Mouse (Mus musculus) ES-E14 (cell line): ENCODE measurements at regions not wholly inside any gene's neighbourhood (a gene's known extent, or its start where the extent isn't known, plus 50 kb on each side); places are given as distances from the start of the nearest gene placed in this dataset.

ENCODE experiments used
- DNase-seq: peaks from one replicate; pipeline ENCODE4 v3.0.0-alpha.2; 2013; ENCODE audit warnings: low read depth, low spot score
- H3K27ac ChIP-seq: 2 replicates; pipeline ENCODE4 v1.5.1; 2012; ENCODE audit warnings: low read depth, mild to moderate bottlenecking, low read length, moderate library complexity, mixed read lengths; ENCODE audit not compliant: poor library complexity, insufficient read depth, severe bottlenecking
- H3K36me3 ChIP-seq: 2 replicates; pipeline ENCODE4 v1.6.1; 2012; ENCODE audit warnings: mild to moderate bottlenecking, low read length, moderate library complexity, mixed read lengths; ENCODE audit not compliant: control insufficient read depth, poor library complexity, insufficient read depth, severe bottlenecking
- H3K4me1 ChIP-seq, 2 experiments: fragments of 150-350 bp in 1 of 2; sonication (generic) in 1 of 2; 2 replicates each; pipeline ENCODE4 v1.6.1; 2012; ENCODE audit warnings: low read length in 2 of 2, mild to moderate bottlenecking in 1 of 2, mixed read lengths in 1 of 2; ENCODE audit not compliant: control insufficient read depth in 2 of 2, insufficient read depth in 2 of 2, poor library complexity in 1 of 2
- H3K4me3 ChIP-seq, 2 experiments: fragments of 150-350 bp in 1 of 2; sonication (generic) in 1 of 2; 2 replicates each; pipeline ENCODE4 v1.5.1; 2012; ENCODE audit warnings: low read length in 2 of 2, low read depth in 1 of 2, mild to moderate bottlenecking in 1 of 2, mixed read lengths in 1 of 2; ENCODE audit not compliant: insufficient read depth in 1 of 2, poor library complexity in 1 of 2, severe bottlenecking in 1 of 2
- H3K9ac ChIP-seq: 2 replicates; pipeline ENCODE4 v1.6.1; 2012; ENCODE audit warnings: low read depth, mild to moderate bottlenecking, low read length, mixed read lengths; ENCODE audit not compliant: poor library complexity, insufficient read depth, severe bottlenecking
- H3K9me3 ChIP-seq: fragments of 150-350 bp; sonication (generic); 2 replicates; pipeline ENCODE4 v1.6.1; 2012; ENCODE audit warnings: low read depth, mild to moderate bottlenecking, low read length; ENCODE audit not compliant: control insufficient read depth, insufficient read depth
- CHD2 ChIP-seq: IDR thresholded peaks from 2 replicates; pipeline ENCODE4 v1.6.1; 2014; ENCODE audit warnings: mild to moderate bottlenecking, low read depth, low read length, inconsistent platforms
- HCFC1 ChIP-seq: IDR thresholded peaks from 2 replicates; pipeline ENCODE4 v1.6.1; 2012; ENCODE audit warnings: low read length, inconsistent platforms, borderline replicate concordance; ENCODE audit not compliant: insufficient read depth
- MAFK ChIP-seq: IDR thresholded peaks from 2 replicates; pipeline ENCODE4 v1.6.1; 2014; ENCODE audit warnings: mild to moderate bottlenecking, low read depth, low read length, inconsistent platforms; ENCODE audit not compliant: insufficient read depth
- ZC3H11A ChIP-seq: IDR thresholded peaks from 2 replicates; pipeline ENCODE4 v1.6.1; 2012; ENCODE audit warnings: low read depth, mild to moderate bottlenecking, inconsistent platforms, low read length, borderline replicate concordance
- ZNF384 ChIP-seq: IDR thresholded peaks from 2 replicates; pipeline ENCODE4 v1.6.1; 2012; ENCODE audit warnings: low read depth, low read length, inconsistent platforms
- in situ Hi-C, 2 experiments: fragments of 600-800 bp; cut with MboI; formaldehyde crosslinking; loops; one replicate each; pipeline ENCODE4 v1.15.1; 2025; ENCODE audit warnings: low sequenced_read_pairs in 2 of 2, inconsistent platforms in 1 of 2; ENCODE audit not compliant: unreplicated experiment in 2 of 2

- Histone ChIP-seq H3K27ac (no peak overlapping the region), H3K4me3 (no peak overlapping the region), H3K36me3 (no peaks in the 10 kb centered on the region), H3K4me1 (no peaks in the 10 kb centered on the region), H3K9me3 (no peaks in the 10 kb centered on the region), H3K9ac (no peak overlapping the region)
- no peak for DNase-seq
- in situ Hi-C loops, result no loop called here
- TF ChIP-seq HCFC1 (no peak), ZNF384 (no peak)
Measured at GRCm38 (mm10) chr6:20555320-20555883, 659.9 kb upstream of the Kcnd2 start.

DNA sequence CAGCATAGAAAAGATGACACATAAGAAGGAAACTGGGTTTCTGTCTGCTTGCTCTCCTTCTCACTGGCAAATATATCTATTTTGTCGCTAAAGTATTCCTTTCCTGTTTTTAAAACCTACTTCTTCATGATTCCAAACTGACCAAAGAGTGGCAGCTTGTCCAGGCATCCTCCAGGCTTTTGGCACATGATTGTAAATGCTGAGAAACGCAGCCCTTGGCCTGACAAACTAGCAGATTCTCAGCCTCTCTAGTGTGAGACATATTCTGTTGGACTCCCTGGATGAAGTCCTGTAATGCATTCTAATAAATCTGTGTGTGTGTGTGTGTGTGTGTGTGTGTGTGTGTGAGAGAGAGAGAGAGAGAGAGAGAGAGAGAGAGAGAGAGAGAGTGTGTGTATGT, 642.7 kb upstream of the Kcnd2 start:
- Histone ChIP-seq H3K4me1 (no peaks in the 10 kb centered on the region), H3K27ac (no peak overlapping the region), H3K9ac (no peak overlapping the region), H3K9me3 (no peaks in the 10 kb centered on the region), H3K36me3 (no peaks in the 10 kb centered on the region), H3K4me3 (no peak overlapping the region)
- DNase-seq, result no peak
- in situ Hi-C loops, result no loop called here
- no peak for TF ChIP-seq ZNF384
- no peak for TF ChIP-seq ZC3H11A
- TF ChIP-seq HCFC1, result no peak
- no peak for TF ChIP-seq CHD2
- no peak for TF ChIP-seq MAFK

DNA sequence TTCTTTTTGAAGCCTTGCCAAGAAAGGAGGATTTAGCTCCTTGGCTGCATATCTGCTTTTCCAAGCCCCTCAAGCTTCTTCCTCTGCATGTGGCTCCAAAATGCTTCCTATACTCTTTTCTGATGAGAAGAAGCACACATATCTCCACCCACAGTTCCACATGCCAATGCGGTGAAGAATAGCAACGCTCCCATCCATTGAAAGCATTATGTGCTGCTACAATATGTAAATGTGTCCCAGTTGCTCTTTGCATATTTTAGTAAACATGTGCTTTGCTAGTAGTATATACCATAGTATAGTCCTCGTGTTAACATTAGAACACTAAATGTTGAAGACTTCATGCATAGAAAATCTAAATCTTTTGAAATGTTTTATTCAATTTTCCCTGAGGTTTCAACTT, 640.6 kb upstream of the Kcnd2 start:
- DNase-seq, result no peak
- TF ChIP-seq CHD2 (no peak), ZC3H11A (no peak), HCFC1 (no peak), ZNF384 (no peak), MAFK (no peak)
- Histone ChIP-seq H3K9me3 (no peaks in the 10 kb centered on the region), H3K36me3 (no peaks in the 10 kb centered on the region), H3K4me1 (no peaks in the 10 kb centered on the region), H3K9ac (no peak overlapping the region), H3K4me3 (no peak overlapping the region), H3K27ac (no peak overlapping the region)
- in situ Hi-C loops, result no loop called here

GRCm38 (mm10) chr6:20598783-20599182, 616.5 kb upstream of the Kcnd2 start:
- Histone ChIP-seq H3K9me3 (no peaks in the 10 kb centered on the region), H3K4me3 (no peak overlapping the region), H3K4me1 (no peaks in the 10 kb centered on the region), H3K9ac (no peak overlapping the region), H3K36me3 (no peaks in the 10 kb centered on the region), H3K27ac (no peak overlapping the region)
- in situ Hi-C loops, result no loop called here
- no peak for DNase-seq
- TF ChIP-seq MAFK (no peak), HCFC1 (no peak), ZNF384 (no peak), ZC3H11A (no peak), CHD2 (no peak)

DNA sequence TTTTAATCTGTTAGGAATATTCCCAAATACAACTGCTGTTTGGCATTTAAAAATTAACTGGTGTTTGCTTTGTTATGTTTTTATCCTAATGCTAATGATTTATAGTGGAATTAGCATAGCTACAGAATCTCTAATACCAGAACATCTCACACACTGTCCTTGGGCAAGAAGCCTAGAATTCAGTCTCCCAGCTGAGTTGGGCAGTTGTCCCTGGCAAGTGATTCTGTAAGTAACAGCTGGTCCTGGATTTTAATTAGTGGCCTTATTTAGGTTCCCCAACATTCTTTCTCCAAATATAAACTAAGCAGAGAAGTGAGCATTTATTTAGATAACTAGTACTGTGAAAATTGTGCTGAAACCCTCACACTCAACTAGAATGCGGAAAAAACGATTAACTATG, 611.1 kb upstream of the Kcnd2 start:
- no peak overlapping the region for H3K9ac ChIP-seq
- no peak overlapping the region for H3K27ac ChIP-seq
- DNase-seq, result no peak
- H3K9me3 ChIP-seq, result no peaks in the 10 kb centered on the region
- no peaks in the 10 kb centered on the region for H3K36me3 ChIP-seq
- in situ Hi-C loops, result no loop called here
- H3K4me3 ChIP-seq, result no peak overlapping the region
- H3K4me1 ChIP-seq, result no peaks in the 10 kb centered on the region
- TF ChIP-seq CHD2, result no peak
- TF ChIP-seq HCFC1, result no peak
- no peak for TF ChIP-seq ZNF384
- no peak for TF ChIP-seq ZC3H11A
- TF ChIP-seq MAFK, result no peak
